Mouse (Mus musculus) yolk sac, embryonic 10.5 days (tissue): ENCODE measurements around the gene Aspg.

Experiments used
- DNase-seq: peaks from one replicate; pipeline ENCODE4 v3.0.0-alpha.2; 2017; ENCODE audit warnings: low spot score

Aspg gene

DNA sequence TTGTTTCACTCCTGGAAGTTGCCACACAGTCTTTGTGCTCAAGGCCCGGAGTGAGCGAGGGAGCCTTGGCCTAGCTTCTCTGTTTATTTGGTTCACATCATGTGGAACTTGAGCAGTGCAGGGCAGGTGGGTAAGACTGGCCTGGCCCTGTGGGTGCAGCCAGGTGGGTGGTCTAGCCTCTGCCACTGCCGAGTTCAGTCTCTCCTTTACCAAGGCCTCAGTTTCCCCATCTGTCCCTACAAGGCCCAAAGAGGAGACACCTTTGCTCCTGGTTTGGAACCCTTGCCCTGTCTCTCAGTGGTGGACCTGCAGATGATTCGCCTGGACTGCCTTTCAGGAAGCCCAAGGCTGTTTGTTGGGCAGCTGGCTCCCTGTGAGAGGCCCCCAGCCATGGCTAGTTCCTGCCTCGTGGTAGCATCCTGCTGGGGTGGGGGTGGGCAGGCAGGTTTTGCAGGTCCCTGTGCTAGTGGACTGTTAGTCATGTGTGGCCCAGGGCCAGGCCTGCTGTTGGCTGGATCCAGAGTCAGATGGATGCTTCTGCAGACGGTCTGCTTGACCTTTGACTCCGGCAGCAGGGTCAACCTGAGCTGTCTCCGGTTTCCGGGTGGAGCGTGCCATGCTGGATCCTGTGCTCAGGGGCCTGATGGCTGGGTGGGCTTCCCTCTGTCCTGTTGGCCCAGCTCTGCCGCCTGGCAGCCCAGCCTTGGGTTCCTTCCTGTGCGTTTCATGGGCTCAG lies 44.9 kb downstream of the Aspg start:
- peak; percentile 85 for DNase-seq

DNA sequence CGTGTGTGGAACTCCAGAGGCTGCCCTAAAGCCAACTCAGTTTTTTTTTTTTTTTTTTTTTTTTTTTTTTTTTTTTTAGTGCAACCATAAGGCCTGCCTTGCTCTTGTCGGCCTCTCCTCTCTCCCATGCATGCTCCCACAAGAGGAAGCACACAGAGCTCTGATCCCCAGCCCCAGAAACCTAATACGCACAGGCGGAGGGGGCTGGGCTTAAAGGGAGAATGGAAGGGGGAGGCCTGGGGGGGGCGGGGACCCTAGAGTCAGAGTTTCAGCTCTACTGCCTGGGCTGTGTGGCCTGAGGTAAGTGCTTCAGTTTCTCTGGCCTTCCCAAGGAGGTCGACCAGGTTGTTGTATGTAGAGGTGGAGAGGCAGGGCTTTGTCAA lies 45.5 kb downstream of the Aspg start:
- peak; percentile 43 for DNase-seq

DNA sequence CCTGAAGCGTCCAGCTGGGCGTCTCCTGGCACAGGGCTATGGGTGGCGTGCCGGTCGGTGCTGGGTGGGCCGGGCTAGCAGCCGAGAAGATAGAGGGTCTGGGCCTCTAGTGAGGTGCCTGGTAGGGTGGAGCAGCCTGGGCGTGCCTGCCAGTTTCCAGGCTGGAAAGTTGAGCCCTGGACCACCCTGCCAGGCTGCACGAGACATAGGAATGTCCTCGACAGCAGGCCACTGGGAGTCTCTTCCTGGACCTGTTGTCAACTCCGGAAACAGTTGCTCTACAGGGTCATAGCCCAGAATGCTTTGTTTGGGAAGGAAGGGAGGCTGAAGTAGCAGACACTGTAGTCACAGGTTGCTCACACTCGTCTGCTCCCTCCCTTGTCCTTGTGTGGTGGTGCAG lies 47.1 kb downstream of the Aspg start:
- no peak for DNase-seq

DNA sequence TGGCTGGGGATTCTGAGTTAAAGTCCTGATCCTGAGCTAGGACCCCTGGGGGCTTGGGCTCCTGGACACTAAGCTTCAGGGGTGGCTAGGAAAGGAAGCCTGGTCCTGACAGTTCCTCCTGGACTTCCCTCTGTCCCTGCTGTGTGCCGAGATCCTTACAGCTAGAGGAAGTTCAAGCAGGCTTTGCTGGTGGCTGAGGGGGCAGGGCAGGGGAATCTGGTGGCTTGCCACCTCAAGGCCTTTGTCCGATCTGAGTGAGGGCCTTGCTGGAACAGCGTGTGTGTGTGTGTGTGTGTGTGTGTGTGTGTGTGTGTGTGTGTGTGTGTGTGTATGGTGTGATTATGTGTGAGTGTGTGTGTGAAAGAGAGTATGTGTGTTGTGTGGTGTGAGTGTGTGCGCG lies 48.0 kb downstream of the Aspg start:
- DNase-seq = no peak

DNA sequence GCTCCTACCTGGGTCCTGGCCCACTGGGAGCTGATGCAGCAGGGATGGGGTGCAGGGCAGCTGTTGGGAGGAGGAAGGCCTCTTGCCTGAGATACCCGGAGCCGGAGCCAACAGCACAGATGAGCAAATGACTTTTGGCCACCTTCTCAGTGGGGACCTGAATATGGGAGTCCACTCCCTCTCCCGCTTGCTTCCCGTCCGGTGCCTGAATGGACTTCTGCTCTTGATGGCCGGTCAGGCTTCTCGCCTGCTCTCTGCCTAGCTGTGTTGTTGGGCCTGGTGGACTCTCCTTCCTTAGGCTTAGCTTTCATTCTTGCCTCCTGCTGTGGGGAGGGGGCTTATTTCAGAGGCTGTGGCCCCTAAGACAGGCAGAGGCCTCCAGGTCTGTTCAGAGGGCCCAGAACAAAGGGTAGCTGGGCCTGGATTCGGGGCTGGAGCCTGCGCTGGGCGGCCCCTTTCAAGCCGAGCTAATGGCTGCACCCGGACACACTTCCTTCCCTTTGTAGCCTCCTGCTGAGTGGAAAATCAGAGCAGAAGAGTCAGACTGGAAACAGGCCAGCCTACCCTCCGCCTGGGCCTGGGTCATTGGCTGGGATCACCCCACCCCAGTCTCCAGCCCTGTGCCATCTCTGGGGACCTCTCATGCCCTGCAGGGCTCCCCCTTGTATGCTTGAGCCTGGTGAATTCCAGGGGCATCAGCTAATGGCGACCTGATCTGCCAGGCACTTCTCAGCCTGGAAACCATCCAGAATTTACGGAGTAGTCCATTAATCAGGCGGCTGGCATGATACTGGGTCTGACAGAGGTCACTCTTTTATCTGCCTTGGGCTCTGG lies 49.0 kb downstream of the Aspg start:
- DNase-seq = no peak

- no peak for DNase-seq
Measured at GRCm38 (mm10) chr12:112156804-112157203, 50.3 kb downstream of the Aspg start.

GRCm38 (mm10) chr12:112158246-112158645 lies 51.8 kb downstream of the Aspg start:
- DNase-seq = no peak

- DNase-seq = no peak
Measured at GRCm38 (mm10) chr12:112158784-112159183, 52.3 kb downstream of the Aspg start.

GRCm38 (mm10) chr12:112163981-112164839 lies 57.7 kb downstream of the Aspg start:
- DNase-seq = no peak

GRCm38 (mm10) chr12:112164840-112165219 lies 58.4 kb downstream of the Aspg start:
- no peak for DNase-seq

DNA sequence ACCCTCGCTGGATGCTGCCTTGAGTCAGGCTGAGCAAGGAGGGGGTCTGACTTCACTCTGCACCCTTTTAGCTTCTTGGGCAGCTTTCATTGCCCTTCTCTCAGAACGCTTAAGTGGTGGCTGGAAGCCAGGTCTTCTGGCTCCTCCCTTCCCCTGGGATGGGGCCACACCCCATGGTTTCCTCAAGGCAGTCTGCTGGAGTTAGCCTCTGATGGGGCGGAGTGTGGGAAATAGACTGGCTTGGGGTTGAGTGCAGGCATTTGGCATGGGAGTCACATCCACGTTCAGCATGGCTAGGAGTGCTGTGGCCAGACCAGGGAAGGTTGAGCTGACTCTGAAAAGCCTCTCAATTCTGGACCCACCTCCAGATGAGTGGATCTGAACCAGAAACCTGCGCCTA lies 62.8 kb downstream of the Aspg start:
- DNase-seq = no peak

DNA sequence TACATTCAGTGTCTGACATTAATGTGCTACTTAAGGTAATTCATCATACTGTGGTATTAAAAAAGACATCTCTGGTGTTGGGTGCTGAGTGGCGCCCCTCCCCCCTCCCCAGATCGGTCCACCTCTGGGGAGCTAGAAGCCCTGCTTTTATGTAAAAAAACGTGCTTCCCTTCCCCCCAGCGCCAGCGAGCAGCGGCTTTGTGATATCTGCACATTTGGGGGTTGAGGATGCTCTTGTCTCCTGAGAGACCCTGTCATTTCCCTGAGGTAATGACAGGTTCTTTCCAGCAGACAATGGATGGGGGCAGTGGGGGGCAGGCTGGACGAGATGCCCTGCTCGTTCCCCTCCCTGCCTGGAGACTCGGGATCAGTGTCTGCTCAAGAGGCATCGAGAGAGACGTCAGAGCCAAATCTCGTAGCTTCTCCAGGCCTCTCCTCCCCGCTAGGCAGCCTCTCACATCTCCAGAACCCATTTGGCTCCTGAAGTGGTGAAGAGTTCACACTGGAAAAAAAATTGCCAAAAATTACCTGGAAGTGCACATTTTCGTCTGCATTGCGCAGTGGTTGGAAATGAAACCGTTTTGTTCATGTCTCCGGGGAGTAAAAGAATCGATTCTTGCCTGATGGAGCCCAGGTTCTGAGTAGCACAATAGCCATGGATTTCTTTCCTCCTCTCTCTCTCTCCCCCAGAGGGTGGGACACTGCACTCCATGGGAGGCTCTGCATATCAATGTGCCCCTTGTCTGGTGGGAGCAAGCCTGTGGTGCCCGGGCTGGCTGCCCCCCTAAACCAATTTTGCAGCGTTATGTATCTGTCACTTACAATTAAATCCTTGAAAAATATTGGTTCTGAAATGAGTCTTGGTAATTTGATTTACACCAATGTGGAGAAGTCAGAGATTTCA lies 64.4 kb downstream of the Aspg start:
- no peak for DNase-seq

DNA sequence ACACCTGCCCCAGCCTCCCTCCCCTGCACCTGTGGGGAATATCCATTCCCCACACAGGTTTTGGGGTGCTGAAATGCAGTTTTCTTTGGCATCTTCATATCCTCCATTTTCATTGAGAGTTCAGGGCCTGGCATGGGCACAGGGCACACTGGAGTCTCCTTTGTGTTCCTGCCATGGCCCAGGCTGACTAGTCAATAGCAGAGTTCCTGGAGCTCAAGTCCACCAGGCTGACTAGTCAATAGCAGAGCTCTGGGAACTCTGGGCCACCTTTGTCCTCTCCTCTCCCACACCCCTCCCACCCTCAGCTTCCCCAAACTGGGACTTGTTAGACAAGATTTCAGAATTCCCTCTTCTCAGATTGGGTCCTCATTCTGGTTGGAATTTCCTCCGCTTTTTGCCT lies 65.2 kb downstream of the Aspg start:
- no peak for DNase-seq

DNA sequence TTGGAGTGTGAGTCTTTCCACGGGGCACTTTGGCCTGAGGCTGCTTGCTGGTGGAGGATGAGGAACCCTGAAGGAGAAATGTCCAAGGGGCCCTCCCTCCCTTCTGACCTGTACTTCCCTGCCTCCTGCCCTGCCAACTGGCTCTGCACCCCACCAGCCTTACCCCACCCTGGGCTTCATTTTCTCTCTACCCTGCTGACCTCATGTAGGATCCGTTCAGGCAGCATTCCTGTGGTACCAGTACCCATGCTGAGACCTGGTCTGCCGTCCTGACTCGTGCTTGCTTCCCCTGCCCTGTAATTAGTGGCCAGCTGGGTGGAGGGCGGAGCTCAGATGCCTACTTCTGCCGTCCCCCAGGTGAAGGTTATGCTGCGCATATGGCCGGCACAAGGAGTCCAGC lies 65.7 kb downstream of the Aspg start:
- no peak for DNase-seq
